Mouse (Mus musculus): Measurements from ENCODE around the gene Mgst2. TPM values are rescaled to one million over a fixed set of nuclear protein-coding genes. Genes with fewer than 3 reads are reported as not detected.
A peak's percentile ranks its signal among the peaks of the same experiment; 100 is the strongest.

Gene Mgst2
- polyA plus RNA-seq, 1 experiment from 2014 or later: 0.27 TPM

DNA sequence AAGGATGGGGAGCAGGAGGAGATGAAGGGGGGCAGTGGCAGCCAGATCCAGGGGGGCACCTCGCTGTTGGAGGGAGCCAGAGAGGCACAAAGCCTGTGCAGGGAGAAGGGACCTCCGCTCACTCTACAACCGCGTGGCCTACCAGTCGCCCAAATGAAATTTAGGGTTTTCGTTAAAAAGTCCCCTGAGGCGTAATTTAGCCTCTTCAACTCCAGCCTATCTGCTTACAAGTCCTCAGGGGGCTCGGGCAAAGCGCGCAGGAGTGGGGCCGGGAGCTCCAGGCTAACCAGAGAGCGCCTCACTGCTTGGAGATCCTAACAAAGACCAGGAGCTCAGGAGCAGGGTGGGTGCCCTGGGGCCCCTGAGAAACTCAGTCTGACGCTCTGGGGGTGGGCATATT lies 41.8 kb downstream of the Mgst2 start:
- H3K9ac ChIP-seq (replicated peaks; ENCODE audit: low read depth, low read length): peak overlapping the region; percentile 65
- peak overlapping the region; percentile 43 for H3K4me3 ChIP-seq (replicated peaks; ENCODE audit: low read length)
- 4% methylated on average over 13 of the region's 13 CpGs for WGBS
- no peaks in the 10 kb centered on the region for H3K27me3 ChIP-seq (replicated peaks; ENCODE audit: control insufficient read depth, insufficient read depth, low read length)
- H3K4me2 ChIP-seq (ENCODE audit: low read length): peak overlapping the region; percentile 71
- H3K9me3 ChIP-seq (ENCODE audit: control insufficient read depth, low read length): no peaks in the 10 kb centered on the region
- peak; percentile 79 for ATAC-seq
- peaks cover 28% of the 10 kb centered on the region for H3K4me1 ChIP-seq (replicated peaks; ENCODE audit: control insufficient read depth, insufficient read depth, low read length)
- H3K27ac ChIP-seq (ENCODE audit: low read length): peak overlapping the region; percentile 93
- H3K36me3 ChIP-seq (ENCODE audit: control insufficient read depth, insufficient read depth): no peaks in the 10 kb centered on the region

DNA sequence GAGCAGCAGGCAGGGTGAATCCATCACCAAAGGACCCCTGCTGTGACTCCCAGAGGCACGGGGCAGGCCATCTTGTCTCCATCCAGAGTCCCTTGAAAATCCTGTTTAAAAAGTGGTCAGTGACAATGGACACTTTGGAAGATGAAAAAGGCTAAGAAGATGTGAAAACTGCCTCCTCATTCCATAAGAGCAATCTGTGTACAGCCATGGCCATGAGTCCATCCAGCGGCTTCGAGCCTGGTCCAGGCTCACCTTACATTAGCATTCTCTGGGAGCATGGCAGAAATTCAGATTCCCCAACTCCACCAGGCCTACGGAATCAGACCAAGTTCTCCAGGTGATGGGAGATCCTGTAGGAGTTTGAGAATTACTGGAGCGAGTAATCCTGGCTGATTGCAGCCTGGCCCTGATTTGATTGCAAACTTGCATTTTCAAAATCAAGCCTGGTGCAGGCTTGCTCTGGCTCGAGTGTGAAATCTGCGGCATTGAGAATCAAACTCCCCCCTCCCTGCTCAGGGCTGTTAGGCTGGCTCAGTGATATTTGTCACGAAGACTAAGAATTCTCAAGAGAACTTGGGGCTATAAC lies 42.6 kb downstream of the Mgst2 start:
- Histone ChIP-seq H3K9ac (replicated peaks; ENCODE audit: low read depth, low read length) (no peak overlapping the region; the same call in 1 of the 2 replicates), H3K27me3 (replicated peaks; ENCODE audit: control insufficient read depth, insufficient read depth, low read length) (no peaks in the 10 kb centered on the region), H3K4me1 (replicated peaks; ENCODE audit: control insufficient read depth, insufficient read depth, low read length) (peaks cover 28% of the 10 kb centered on the region), H3K4me2 (ENCODE audit: low read length) (no peak overlapping the region), H3K27ac (ENCODE audit: low read length) (peak overlapping the region; percentile 93), H3K36me3 (ENCODE audit: control insufficient read depth, insufficient read depth) (no peaks in the 10 kb centered on the region), H3K4me3 (replicated peaks; ENCODE audit: low read length) (no peak overlapping the region), H3K9me3 (ENCODE audit: control insufficient read depth, low read length) (no peaks in the 10 kb centered on the region)
- no peak for ATAC-seq
- 69% methylated on average over 8 of the region's 8 CpGs for WGBS

DNA sequence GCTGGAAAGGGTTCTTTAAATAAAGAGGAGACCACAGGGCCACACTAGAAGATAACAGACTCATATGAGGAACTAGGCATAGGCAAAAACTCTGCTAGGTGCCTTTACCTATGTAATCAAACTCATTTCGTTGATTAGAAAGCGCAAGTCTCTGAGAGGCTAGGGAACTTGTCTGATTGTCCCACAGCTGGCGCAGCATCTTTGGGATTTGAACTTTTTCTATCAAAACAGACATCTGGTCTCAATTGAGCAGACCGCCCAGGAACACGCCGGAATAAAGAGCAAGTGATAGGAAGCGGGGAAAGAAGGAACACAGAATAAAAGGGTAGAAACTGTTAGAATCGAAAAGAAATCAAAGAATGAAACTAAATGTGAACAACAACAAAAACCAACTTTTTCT lies 43.3 kb downstream of the Mgst2 start:
- no peak for ATAC-seq
- Histone ChIP-seq H3K9me3 (ENCODE audit: control insufficient read depth, low read length) (no peaks in the 10 kb centered on the region), H3K9ac (replicated peaks; ENCODE audit: low read depth, low read length) (no peak overlapping the region), H3K27ac (ENCODE audit: low read length) (no peak overlapping the region), H3K27me3 (replicated peaks; ENCODE audit: control insufficient read depth, insufficient read depth, low read length) (no peaks in the 10 kb centered on the region), H3K4me2 (ENCODE audit: low read length) (no peak overlapping the region), H3K4me1 (replicated peaks; ENCODE audit: control insufficient read depth, insufficient read depth, low read length) (peaks cover 29% of the 10 kb centered on the region), H3K36me3 (ENCODE audit: control insufficient read depth, insufficient read depth) (no peaks in the 10 kb centered on the region), H3K4me3 (replicated peaks; ENCODE audit: low read length) (no peak overlapping the region)
- WGBS: 83% methylated on average over 8 of the region's 8 CpGs

DNA sequence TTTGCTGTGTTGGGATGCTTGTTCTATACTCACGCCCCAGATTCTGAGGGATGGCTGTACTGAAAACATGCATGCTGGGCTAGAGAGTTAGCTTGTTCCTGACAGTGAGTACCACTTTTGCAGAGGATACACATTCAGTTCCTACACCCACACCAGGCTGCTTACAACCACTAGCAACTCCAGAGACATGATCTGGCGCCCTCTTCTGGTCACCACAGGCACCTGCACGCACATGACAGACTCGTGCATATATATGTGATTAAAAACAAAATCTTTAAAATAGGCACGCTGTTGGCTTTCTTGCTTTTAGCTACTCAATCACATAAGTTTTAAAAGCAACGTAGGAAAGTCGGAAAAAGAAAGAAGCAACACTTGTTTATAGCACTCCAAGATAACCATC lies 45.1 kb downstream of the Mgst2 start:
- no peaks in the 10 kb centered on the region for H3K36me3 ChIP-seq (ENCODE audit: control insufficient read depth, insufficient read depth)
- 88% methylated on average over 7 of the region's 7 CpGs for WGBS
- no peaks in the 10 kb centered on the region for H3K27me3 ChIP-seq (replicated peaks; ENCODE audit: control insufficient read depth, insufficient read depth, low read length)
- no peak for ATAC-seq
- H3K4me1 ChIP-seq (replicated peaks; ENCODE audit: control insufficient read depth, insufficient read depth, low read length): peaks cover 31% of the 10 kb centered on the region
- H3K4me3 ChIP-seq (replicated peaks; ENCODE audit: low read length): no peak overlapping the region
- H3K9ac ChIP-seq (replicated peaks; ENCODE audit: low read depth, low read length): no peak overlapping the region
- no peak overlapping the region for H3K27ac ChIP-seq (ENCODE audit: low read length)
- no peaks in the 10 kb centered on the region for H3K9me3 ChIP-seq (ENCODE audit: control insufficient read depth, low read length)
- no peak overlapping the region for H3K4me2 ChIP-seq (ENCODE audit: low read length)

DNA sequence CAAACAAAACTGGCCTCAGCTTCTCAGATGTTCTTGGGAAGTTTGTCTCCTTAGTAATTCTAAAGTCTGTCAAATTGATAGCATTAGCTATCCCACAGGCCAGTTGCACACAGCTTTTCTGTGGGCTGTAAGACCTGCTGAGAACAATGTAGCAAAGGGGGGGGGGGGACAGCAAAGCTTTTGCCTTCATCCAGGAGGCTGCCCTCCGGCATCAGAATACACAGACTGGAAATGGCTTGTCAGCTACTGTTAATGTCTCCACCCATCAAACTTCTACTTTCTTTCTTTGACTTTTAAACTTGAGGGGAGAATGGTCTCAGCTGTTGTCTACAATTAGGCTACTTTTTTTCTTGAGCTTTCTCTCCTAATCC lies 48.2 kb downstream of the Mgst2 start:
- Histone ChIP-seq H3K4me2 (ENCODE audit: low read length) (peak overlapping the region; percentile 32), H3K27me3 (replicated peaks; ENCODE audit: control insufficient read depth, insufficient read depth, low read length) (no peaks in the 10 kb centered on the region), H3K36me3 (ENCODE audit: control insufficient read depth, insufficient read depth) (no peaks in the 10 kb centered on the region), H3K4me3 (replicated peaks; ENCODE audit: low read length) (no peak overlapping the region), H3K4me1 (replicated peaks; ENCODE audit: control insufficient read depth, insufficient read depth, low read length) (peaks cover 9% of the 10 kb centered on the region), H3K9me3 (ENCODE audit: control insufficient read depth, low read length) (no peaks in the 10 kb centered on the region), H3K9ac (replicated peaks; ENCODE audit: low read depth, low read length) (no peak overlapping the region), H3K27ac (ENCODE audit: low read length) (peak overlapping the region; percentile 72)
- ATAC-seq: peak; percentile 1; the same call in 1 of the 2 replicates
- WGBS: 55% methylated on average over 1 of the region's 1 CpGs

DNA sequence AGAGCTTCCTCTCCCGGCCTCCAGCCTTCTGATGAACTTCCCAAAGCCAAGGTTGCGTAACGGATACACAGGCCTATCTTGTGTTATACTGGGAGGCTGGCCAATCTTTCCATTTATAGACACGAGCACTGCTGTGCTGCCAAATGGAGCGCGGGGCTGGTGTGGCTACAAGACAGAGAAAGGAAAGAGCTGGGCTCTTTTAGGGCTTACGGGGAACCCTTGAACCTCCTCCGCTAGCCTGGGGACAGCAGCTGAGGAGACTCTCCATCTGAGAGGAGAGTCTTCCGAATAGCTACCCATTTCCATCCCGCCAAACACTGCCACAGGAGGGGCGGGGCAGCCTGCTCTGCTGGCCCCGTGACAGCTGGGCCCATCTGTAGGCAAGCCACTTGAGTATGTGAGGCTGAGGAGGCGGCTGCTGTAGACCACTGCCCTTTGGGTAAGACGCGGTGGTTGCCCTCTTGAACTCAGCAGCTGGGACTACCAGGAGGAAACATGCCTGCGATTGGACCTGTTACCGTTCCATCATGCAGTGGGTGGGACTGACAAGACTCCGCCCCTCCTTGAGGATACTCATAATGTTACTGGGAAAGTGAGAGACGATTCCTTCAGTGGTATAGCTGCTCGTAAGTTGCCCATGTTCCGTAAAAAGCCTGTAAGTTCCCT lies 48.7 kb downstream of the Mgst2 start:
- H3K27me3 ChIP-seq (replicated peaks; ENCODE audit: control insufficient read depth, insufficient read depth, low read length): no peaks in the 10 kb centered on the region
- no peaks in the 10 kb centered on the region for H3K9me3 ChIP-seq (ENCODE audit: control insufficient read depth, low read length)
- H3K4me1 ChIP-seq (replicated peaks; ENCODE audit: control insufficient read depth, insufficient read depth, low read length): peaks cover 9% of the 10 kb centered on the region
- H3K4me2 ChIP-seq (ENCODE audit: low read length): peak overlapping the region; percentile 32
- no peak overlapping the region for H3K4me3 ChIP-seq (replicated peaks; ENCODE audit: low read length)
- peak; percentile 62 for ATAC-seq
- no peaks in the 10 kb centered on the region for H3K36me3 ChIP-seq (ENCODE audit: control insufficient read depth, insufficient read depth)
- H3K9ac ChIP-seq (replicated peaks; ENCODE audit: low read depth, low read length): peak overlapping the region; percentile 20; the same call in 1 of the 2 replicates
- 61% methylated on average over 21 of the region's 21 CpGs for WGBS
- peak overlapping the region; percentile 72 for H3K27ac ChIP-seq (ENCODE audit: low read length)

DNA sequence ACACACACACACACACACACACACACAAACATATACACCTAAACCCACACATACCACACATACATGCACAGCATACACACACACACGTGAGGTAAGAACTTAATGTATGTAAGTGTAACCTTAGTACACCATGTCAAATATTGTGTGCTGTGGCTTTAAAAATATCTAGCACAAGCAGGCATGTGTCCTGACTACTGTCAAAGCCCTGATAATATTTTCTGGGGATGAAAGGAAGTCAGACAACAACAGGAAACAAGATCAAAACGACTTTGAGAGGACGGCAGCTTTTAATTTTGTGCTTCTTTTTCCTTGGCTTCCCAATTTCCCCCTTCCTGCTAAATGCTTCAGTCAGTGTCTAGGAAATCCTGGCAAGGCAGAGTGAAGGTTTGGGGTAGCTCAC lies 52.2 kb downstream of the Mgst2 start:
- H3K4me1 ChIP-seq (replicated peaks; ENCODE audit: control insufficient read depth, insufficient read depth, low read length): peaks cover 9% of the 10 kb centered on the region
- no peak for ATAC-seq
- no peak overlapping the region for H3K4me2 ChIP-seq (ENCODE audit: low read length)
- 38% methylated on average over 3 of the region's 3 CpGs for WGBS
- no peaks in the 10 kb centered on the region for H3K27me3 ChIP-seq (replicated peaks; ENCODE audit: control insufficient read depth, insufficient read depth, low read length)
- no peaks in the 10 kb centered on the region for H3K36me3 ChIP-seq (ENCODE audit: control insufficient read depth, insufficient read depth)
- H3K9me3 ChIP-seq (ENCODE audit: control insufficient read depth, low read length): no peaks in the 10 kb centered on the region
- no peak overlapping the region for H3K4me3 ChIP-seq (replicated peaks; ENCODE audit: low read length)
- no peak overlapping the region for H3K27ac ChIP-seq (ENCODE audit: low read length)
- no peak overlapping the region for H3K9ac ChIP-seq (replicated peaks; ENCODE audit: low read depth, low read length)

DNA sequence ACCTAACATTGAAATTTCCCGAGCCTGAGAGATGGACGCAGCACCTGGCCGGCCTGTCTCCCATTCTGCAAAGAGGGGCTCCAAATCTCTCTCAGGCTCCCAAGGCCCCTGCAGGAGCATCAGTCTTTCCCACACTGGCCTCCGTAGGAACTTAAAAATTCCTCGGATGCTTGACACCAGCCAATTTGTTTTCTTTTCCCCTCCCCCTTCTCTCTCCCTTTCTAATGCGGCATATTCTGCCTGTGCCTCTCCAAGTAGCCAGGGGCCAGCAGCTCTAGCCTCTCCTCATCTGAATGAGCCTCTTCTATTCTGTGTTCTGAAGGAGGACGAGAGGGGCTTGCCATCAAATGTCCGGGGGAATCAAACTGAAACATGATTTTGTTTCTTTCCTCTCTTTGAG lies 53.1 kb downstream of the Mgst2 start:
- no peak overlapping the region for H3K27ac ChIP-seq (ENCODE audit: low read length)
- no peak for ATAC-seq
- 18% methylated on average over 8 of the region's 8 CpGs for WGBS

DNA sequence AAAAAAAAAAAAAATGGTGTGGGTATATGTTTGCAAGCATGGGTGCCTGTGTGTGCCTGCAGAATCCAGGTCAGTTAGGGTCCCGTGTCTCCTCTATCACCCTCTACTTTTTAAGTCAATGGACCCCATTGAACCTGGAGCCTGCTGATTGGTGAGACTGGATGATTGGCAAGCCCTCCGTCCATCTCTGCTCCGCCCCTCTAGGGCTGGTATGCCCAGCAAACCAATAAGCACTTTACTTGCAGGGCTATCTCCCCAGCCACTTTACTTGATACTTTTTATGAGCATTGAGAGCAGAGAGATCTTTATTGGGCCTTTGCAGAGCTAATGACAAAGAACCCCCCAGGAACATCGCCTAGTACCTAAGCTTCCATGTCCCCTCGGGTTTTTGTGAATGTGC lies 54.3 kb downstream of the Mgst2 start:
- H3K27me3 ChIP-seq (replicated peaks; ENCODE audit: control insufficient read depth, insufficient read depth, low read length): no peaks in the 10 kb centered on the region
- H3K9me3 ChIP-seq (ENCODE audit: control insufficient read depth, low read length): no peaks in the 10 kb centered on the region
- no peak overlapping the region for H3K4me3 ChIP-seq (replicated peaks; ENCODE audit: low read length)
- WGBS: 82% methylated on average over 5 of the region's 5 CpGs
- no peak for ATAC-seq
- no peaks in the 10 kb centered on the region for H3K36me3 ChIP-seq (ENCODE audit: control insufficient read depth, insufficient read depth)
- 0 out of 2 replicates have a peak, but pooled peaks cover 2% of the 10 kb centered on the region for H3K4me1 ChIP-seq (replicated peaks; ENCODE audit: control insufficient read depth, insufficient read depth, low read length)
- H3K27ac ChIP-seq (ENCODE audit: low read length): no peak overlapping the region
- no peak overlapping the region for H3K4me2 ChIP-seq (ENCODE audit: low read length)
- no peak overlapping the region for H3K9ac ChIP-seq (replicated peaks; ENCODE audit: low read depth, low read length)

More for the DNA sequence above, 53.1 kb downstream of the Mgst2 start:
- Histone ChIP-seq H3K4me2 (ENCODE audit: low read length) (no peak overlapping the region), H3K4me1 (replicated peaks; ENCODE audit: control insufficient read depth, insufficient read depth, low read length) (peaks cover 9% of the 10 kb centered on the region), H3K9ac (replicated peaks; ENCODE audit: low read depth, low read length) (no peak overlapping the region), H3K9me3 (ENCODE audit: control insufficient read depth, low read length) (no peaks in the 10 kb centered on the region), H3K4me3 (replicated peaks; ENCODE audit: low read length) (no peak overlapping the region), H3K27me3 (replicated peaks; ENCODE audit: control insufficient read depth, insufficient read depth, low read length) (no peaks in the 10 kb centered on the region), H3K36me3 (ENCODE audit: control insufficient read depth, insufficient read depth) (no peaks in the 10 kb centered on the region)
